Comparison of ENCODE assay signal across 9 mouse cellular contexts in the genomic region with DNA sequence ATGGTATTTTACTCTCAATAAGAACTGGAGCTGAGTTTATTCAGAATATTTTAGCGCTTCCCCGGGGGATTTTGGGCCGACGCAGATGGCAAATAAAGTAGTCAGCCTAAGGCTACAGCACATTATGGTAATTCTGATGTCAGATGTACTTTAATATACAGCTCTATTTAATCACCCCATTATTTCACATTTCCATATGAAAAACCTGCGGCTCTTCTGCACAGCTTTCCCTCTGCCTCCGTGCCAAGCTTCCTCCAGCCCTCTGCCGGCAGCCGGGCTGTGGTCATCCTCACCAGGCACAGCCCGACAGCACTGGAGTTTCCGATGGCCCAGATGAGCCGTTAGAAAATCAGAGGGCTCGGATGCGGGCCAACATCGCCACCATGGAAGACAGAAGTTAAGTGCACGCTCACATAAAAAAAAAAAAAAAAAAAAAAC.
DNase-seq lines count a peak whose midpoint lies in the region; ATAC-seq and TF ChIP-seq lines count a peak whose summit lies in the region.
"Had no signal": no experiment of that assay in that cellular context is flagged by ENCODE, and none has a peak within 500 bp of the region (broad histone marks: within the 10 kb centered on the region; RNA-seq: fewer than 3 reads in every experiment).

No protein-coding gene starts in this region.

- no peak for ATAC-seq in embryonic facial prominence, embryonic 14.5 days (ENCODE audit: low read depth)
- ATAC-seq in limb, embryonic 13.5 days (ENCODE audit: low FRiP score, low read depth), result no peak

- H3K27me3 ChIP-seq in embryonic facial prominence, embryonic 14.5 days (replicated peaks; ENCODE audit: control insufficient read depth, insufficient read depth, low read length), result no peaks in the 10 kb centered on the region
- no peaks in the 10 kb centered on the region for H3K27me3 ChIP-seq in limb, embryonic 13.5 days

- DNase-seq in layer of hippocampus, adult 2 months (ENCODE audit: low spot score in 2 of 2), result no peak
- DNase-seq in layer of hippocampus, postnatal 10 days (ENCODE audit: low spot score in 2 of 2), result no peak
- DNase-seq in brain, adult 2 months (ENCODE audit: low read depth, low spot score), result peak; percentile 57
- no peak for DNase-seq in embryonic facial prominence, embryonic 14.5 days (ENCODE audit: low spot score)
- no peak for DNase-seq in B cell, adult 2 months
- no peak for DNase-seq in spleen, postnatal 10 days (ENCODE audit: low spot score in 2 of 2)
- no peak for DNase-seq in testis, postnatal 10 days (ENCODE audit: low spot score)
- DNase-seq: liver had no signal

- TF ChIP-seq CTCF in layer of hippocampus, adult 2 months (conservative IDR thresholded peaks at IDR 0.05), result peak; percentile 34; the same call in 1 of the 2 replicates

- H3K27ac ChIP-seq in layer of hippocampus, adult 2 months, result peak overlapping the region; percentile 78
- no peak overlapping the region; the same call in 1 of the 2 replicates for H3K27ac ChIP-seq in embryonic facial prominence, embryonic 14.5 days (replicated peaks; ENCODE audit: low read depth, low read length)
- H3K27ac ChIP-seq in limb, embryonic 13.5 days, result no peak overlapping the region

- 42% methylated on average over 15 of the region's 15 CpGs for WGBS in embryonic facial prominence, embryonic 14.5 days
- 38% methylated on average over 15 of the region's 15 CpGs for WGBS in limb, embryonic 13.5 days

- peaks cover 61% of the 10 kb centered on the region for H3K4me1 ChIP-seq in embryonic facial prominence, embryonic 14.5 days (ENCODE audit: control insufficient read depth, insufficient read depth, low read length)
- peaks cover 88% of the 10 kb centered on the region for H3K4me1 ChIP-seq in limb, embryonic 13.5 days

- H3K4me3 ChIP-seq in layer of hippocampus, adult 2 months, result peak overlapping the region; percentile 31
- H3K4me3 ChIP-seq in embryonic facial prominence, embryonic 14.5 days (ENCODE audit: low read depth, low read length), result no peak overlapping the region
- no peak overlapping the region for H3K4me3 ChIP-seq in limb, embryonic 13.5 days

- H3K4me2 ChIP-seq in embryonic facial prominence, embryonic 14.5 days (ENCODE audit: low read depth, low read length), result peak overlapping the region; percentile 16; the same call in 1 of the 2 replicates
- H3K4me2 ChIP-seq in limb, embryonic 13.5 days (replicated peaks), result peak overlapping the region; percentile 53

- H3K9ac ChIP-seq in embryonic facial prominence, embryonic 14.5 days (ENCODE audit: low read depth, low read length), result 0 out of 2 replicates have a peak overlapping the region, but pooled peaks have one; percentile 17
- H3K9ac ChIP-seq in limb, embryonic 13.5 days, result 0 out of 2 replicates have a peak overlapping the region, but pooled peaks have one; percentile 13

- no peaks in the 10 kb centered on the region for H3K36me3 ChIP-seq in embryonic facial prominence, embryonic 14.5 days (ENCODE audit: control insufficient read depth, insufficient read depth, low read length)
- no peaks in the 10 kb centered on the region for H3K36me3 ChIP-seq in limb, embryonic 13.5 days

- no peaks in the 10 kb centered on the region for H3K9me3 ChIP-seq in embryonic facial prominence, embryonic 14.5 days (ENCODE audit: control insufficient read depth, low read length)
- no peaks in the 10 kb centered on the region for H3K9me3 ChIP-seq in limb, embryonic 13.5 days
